Mouse (Mus musculus): Measurements from ENCODE around the gene Tmem270.

DNA sequence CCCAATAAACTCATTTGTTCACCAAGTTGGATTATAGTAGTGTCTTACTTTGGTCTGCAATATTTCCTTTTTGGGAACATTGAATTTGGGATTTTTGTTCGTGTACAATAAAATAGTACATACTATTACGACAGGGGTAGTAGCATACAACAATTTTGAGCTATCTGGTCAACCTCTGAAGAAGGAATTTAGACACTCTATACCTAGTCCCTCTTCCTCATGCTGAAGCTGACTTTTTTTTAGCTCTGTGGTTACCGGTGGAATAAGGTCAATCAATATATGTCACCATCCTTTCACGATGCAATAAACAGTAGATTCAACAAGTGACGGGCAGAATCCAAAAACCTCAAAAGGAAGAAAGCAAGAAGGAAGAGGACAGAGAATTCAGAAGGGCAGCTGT lies 53.7 kb downstream of the Tmem270 start:
- no peak for TF ChIP-seq CTCF (IDR thresholded peaks at IDR 0.05; ENCODE audit: control insufficient read depth, insufficient read depth, insufficient read length)
- TF ChIP-seq MYOD1 (IDR thresholded peaks at IDR 0.05; ENCODE audit: control insufficient read depth, insufficient read length, low read depth): no peak
- no peak for TF ChIP-seq MAX (IDR thresholded peaks at IDR 0.05)
- TF ChIP-seq MYOG (IDR thresholded peaks at IDR 0.05; ENCODE audit: control insufficient read depth, extremely low read depth, insufficient read length): no peak
- TF ChIP-seq CEBPB (IDR thresholded peaks at IDR 0.05; ENCODE audit: low read depth): no peak
- TF ChIP-seq USF1 (IDR thresholded peaks at IDR 0.05; ENCODE audit: low read depth): no peak
- no peak for TF ChIP-seq FOSL1 (IDR thresholded peaks at IDR 0.05; ENCODE audit: insufficient read depth, low read length, poor library complexity, severe bottlenecking)

Measured in C2C12 (cell line).